Mouse (Mus musculus): ENCODE data around the gene Hras. TPM values are rescaled to one million over a fixed set of nuclear protein-coding genes. Genes with fewer than 3 reads are reported as not detected.

The Hras gene
- polyA plus RNA-seq, 1 experiment, result not detected

- Histone ChIP-seq H3K27ac (ENCODE audit: insufficient read depth, low read depth, low read length) (no peak overlapping the region), H3K4me3 (ENCODE audit: insufficient read depth, low read depth, low read length) (no peak overlapping the region), H3K4me1 (ENCODE audit: control insufficient read depth, insufficient read depth, low read length) (peaks cover 6% of the 10 kb centered on the region; the same call in 1 of the 2 replicates)
- TF ChIP-seq POLR2A (IDR thresholded peaks at IDR 0.05; ENCODE audit: insufficient read depth, low read depth, low read length) (no peak), CTCF (IDR thresholded peaks at IDR 0.05; ENCODE audit: insufficient read depth, low read depth, low read length) (no peak)
- 75% methylated on average over 6 of the region's 6 CpGs for WGBS
These were observed 46.8 kb downstream of the Hras start for GRCm38 (mm10) chr7:141147044-141147443.

GRCm38 (mm10) chr7:141146043-141146595 lies 47.7 kb downstream of the Hras start:
- Histone ChIP-seq H3K4me1 (ENCODE audit: control insufficient read depth, insufficient read depth, low read length) (peaks cover 6% of the 10 kb centered on the region; the same call in 1 of the 2 replicates), H3K27ac (ENCODE audit: insufficient read depth, low read depth, low read length) (no peak overlapping the region), H3K4me3 (ENCODE audit: insufficient read depth, low read depth, low read length) (no peak overlapping the region)
- WGBS, result 96% methylated on average over 12 of the region's 12 CpGs
- TF ChIP-seq CTCF (IDR thresholded peaks at IDR 0.05; ENCODE audit: insufficient read depth, low read depth, low read length) (no peak), POLR2A (IDR thresholded peaks at IDR 0.05; ENCODE audit: insufficient read depth, low read depth, low read length) (no peak)

GRCm38 (mm10) chr7:141145403-141145802 lies 48.4 kb downstream of the Hras start:
- Histone ChIP-seq H3K27ac (ENCODE audit: insufficient read depth, low read depth, low read length) (no peak overlapping the region), H3K4me3 (ENCODE audit: insufficient read depth, low read depth, low read length) (no peak overlapping the region), H3K4me1 (ENCODE audit: control insufficient read depth, insufficient read depth, low read length) (peaks cover 6% of the 10 kb centered on the region; the same call in 1 of the 2 replicates)
- 55% methylated on average over 1 of the region's 1 CpGs for WGBS
- TF ChIP-seq POLR2A (IDR thresholded peaks at IDR 0.05; ENCODE audit: insufficient read depth, low read depth, low read length) (no peak), CTCF (IDR thresholded peaks at IDR 0.05; ENCODE audit: insufficient read depth, low read depth, low read length) (no peak)

GRCm38 (mm10) chr7:141144650-141145049 lies 49.2 kb downstream of the Hras start:
- Histone ChIP-seq H3K4me3 (ENCODE audit: insufficient read depth, low read depth, low read length) (no peak overlapping the region), H3K27ac (ENCODE audit: insufficient read depth, low read depth, low read length) (no peak overlapping the region), H3K4me1 (ENCODE audit: control insufficient read depth, insufficient read depth, low read length) (peaks cover 6% of the 10 kb centered on the region; the same call in 1 of the 2 replicates)
- WGBS, result 89% methylated on average over 3 of the region's 3 CpGs
- TF ChIP-seq CTCF (IDR thresholded peaks at IDR 0.05; ENCODE audit: insufficient read depth, low read depth, low read length), result no peak
- no peak for TF ChIP-seq POLR2A (IDR thresholded peaks at IDR 0.05; ENCODE audit: insufficient read depth, low read depth, low read length)

GRCm38 (mm10) chr7:141143861-141144260 lies 49.9 kb downstream of the Hras start:
- Histone ChIP-seq H3K4me1 (ENCODE audit: control insufficient read depth, insufficient read depth, low read length) (peaks cover 6% of the 10 kb centered on the region; the same call in 1 of the 2 replicates), H3K4me3 (ENCODE audit: insufficient read depth, low read depth, low read length) (no peak overlapping the region), H3K27ac (ENCODE audit: insufficient read depth, low read depth, low read length) (no peak overlapping the region)
- WGBS, result 53% methylated on average over 2 of the region's 2 CpGs
- no peak for TF ChIP-seq CTCF (IDR thresholded peaks at IDR 0.05; ENCODE audit: insufficient read depth, low read depth, low read length)

GRCm38 (mm10) chr7:141143112-141143511 lies 50.7 kb downstream of the Hras start:
- 57% methylated on average over 5 of the region's 5 CpGs for WGBS

GRCm38 (mm10) chr7:141141326-141141725 lies 52.5 kb downstream of the Hras start:
- Histone ChIP-seq H3K4me1 (ENCODE audit: control insufficient read depth, insufficient read depth, low read length) (peaks cover 6% of the 10 kb centered on the region; the same call in 1 of the 2 replicates), H3K4me3 (ENCODE audit: insufficient read depth, low read depth, low read length) (no peak overlapping the region), H3K27ac (ENCODE audit: insufficient read depth, low read depth, low read length) (no peak overlapping the region)
- TF ChIP-seq CTCF (IDR thresholded peaks at IDR 0.05; ENCODE audit: insufficient read depth, low read depth, low read length), result no peak
- TF ChIP-seq POLR2A (IDR thresholded peaks at IDR 0.05; ENCODE audit: insufficient read depth, low read depth, low read length), result no peak
- WGBS, result 92% methylated on average over 4 of the region's 4 CpGs

More at GRCm38 (mm10) chr7:141143112-141143511, 50.7 kb downstream of the Hras start:
- no peak overlapping the region for H3K27ac ChIP-seq (ENCODE audit: insufficient read depth, low read depth, low read length)
- no peak overlapping the region for H3K4me3 ChIP-seq (ENCODE audit: insufficient read depth, low read depth, low read length)
- TF ChIP-seq CTCF (IDR thresholded peaks at IDR 0.05; ENCODE audit: insufficient read depth, low read depth, low read length), result no peak
- H3K4me1 ChIP-seq (ENCODE audit: control insufficient read depth, insufficient read depth, low read length), result peaks cover 6% of the 10 kb centered on the region; the same call in 1 of the 2 replicates

Other genes starting within 250 kb of the Hras start
- gene Ifitm5, start 243.7 kb downstream of the Hras start, polyA plus RNA-seq (2012; ENCODE audit: insufficient read depth, insufficient read length, low replicate concordance, missing spikeins), result not detected in 2 replicates
- gene Gm45717, start 238.1 kb downstream of the Hras start, polyA plus RNA-seq (2012; ENCODE audit: insufficient read depth, insufficient read length, low replicate concordance, missing spikeins), result not detected in 2 replicates
- not detected in 2 replicates for gene Ifitm2, start 238.0 kb downstream of the Hras start, polyA plus RNA-seq (2012; ENCODE audit: insufficient read depth, insufficient read length, low replicate concordance, missing spikeins)
- gene Ifitm1, start 226.8 kb downstream of the Hras start, polyA plus RNA-seq (2012; ENCODE audit: insufficient read depth, insufficient read length, low replicate concordance, missing spikeins), result not detected in 2 replicates
- not detected in 2 replicates for gene Ifitm3, start 183.2 kb downstream of the Hras start, polyA plus RNA-seq (2012; ENCODE audit: insufficient read depth, insufficient read length, low replicate concordance, missing spikeins)
- gene Ifitm6, start 176.1 kb downstream of the Hras start, polyA plus RNA-seq (2012; ENCODE audit: insufficient read depth, insufficient read length, low replicate concordance, missing spikeins), result not detected in 2 replicates
- gene Gm17387, start 164.9 kb downstream of the Hras start, polyA plus RNA-seq (2012; ENCODE audit: insufficient read depth, insufficient read length, low replicate concordance, missing spikeins), result not detected in 2 replicates
- gene B4galnt4, start 132.9 kb downstream of the Hras start, polyA plus RNA-seq (2012; ENCODE audit: insufficient read depth, insufficient read length, low replicate concordance, missing spikeins), result not detected in 2 replicates
- gene Pkp3, start 115.8 kb downstream of the Hras start, polyA plus RNA-seq (2012; ENCODE audit: insufficient read depth, insufficient read length, low replicate concordance, missing spikeins), result not detected in 2 replicates
- not detected in 2 replicates for gene Sigirr, start 93.4 kb downstream of the Hras start, polyA plus RNA-seq (2012; ENCODE audit: insufficient read depth, insufficient read length, low replicate concordance, missing spikeins)
- gene Ano9, start 76.2 kb downstream of the Hras start, polyA plus RNA-seq (2012; ENCODE audit: insufficient read depth, insufficient read length, low replicate concordance, missing spikeins), result not detected in 2 replicates
- gene Ptdss2, start 71.6 kb downstream of the Hras start, polyA plus RNA-seq (2012; ENCODE audit: insufficient read depth, insufficient read length, low replicate concordance, missing spikeins), result not detected in 2 replicates
- gene Rnh1, start 21.1 kb downstream of the Hras start, polyA plus RNA-seq (2012; ENCODE audit: insufficient read depth, insufficient read length, low replicate concordance, missing spikeins), result not detected in 2 replicates
- not detected in 2 replicates for gene Lrrc56, start 152 bp upstream of the Hras start, polyA plus RNA-seq (2012; ENCODE audit: insufficient read depth, insufficient read length, low replicate concordance, missing spikeins)
- gene Lmntd2, start 20.1 kb upstream of the Hras start, polyA plus RNA-seq (2012; ENCODE audit: insufficient read depth, insufficient read length, low replicate concordance, missing spikeins), result not detected in 2 replicates
- gene Rassf7, start 21.9 kb upstream of the Hras start, polyA plus RNA-seq (2012; ENCODE audit: insufficient read depth, insufficient read length, low replicate concordance, missing spikeins), result not detected in 2 replicates
- not detected in 2 replicates for gene Phrf1, start 34.8 kb upstream of the Hras start, polyA plus RNA-seq (2012; ENCODE audit: insufficient read depth, insufficient read length, low replicate concordance, missing spikeins)
- not detected in 2 replicates for gene Irf7, start 72.5 kb upstream of the Hras start, polyA plus RNA-seq (2012; ENCODE audit: insufficient read depth, insufficient read length, low replicate concordance, missing spikeins)
- gene Cdhr5, start 82.8 kb upstream of the Hras start, polyA plus RNA-seq (2012; ENCODE audit: insufficient read depth, insufficient read length, low replicate concordance, missing spikeins), result not detected in 2 replicates
- gene Sct, start 85.1 kb upstream of the Hras start, polyA plus RNA-seq (2012; ENCODE audit: insufficient read depth, insufficient read length, low replicate concordance, missing spikeins), result not detected in 2 replicates
- not detected in 2 replicates for gene Drd4, start 98.0 kb upstream of the Hras start, polyA plus RNA-seq (2012; ENCODE audit: insufficient read depth, insufficient read length, low replicate concordance, missing spikeins)
- gene Deaf1, start 133.7 kb upstream of the Hras start, polyA plus RNA-seq (2012; ENCODE audit: insufficient read depth, insufficient read length, low replicate concordance, missing spikeins), result not detected in 2 replicates
- gene Tmem80, start 133.7 kb upstream of the Hras start, polyA plus RNA-seq (2012; ENCODE audit: insufficient read depth, insufficient read length, low replicate concordance, missing spikeins), result not detected in 2 replicates
- gene Eps8l2, start 144.9 kb upstream of the Hras start, polyA plus RNA-seq (2012; ENCODE audit: insufficient read depth, insufficient read length, low replicate concordance, missing spikeins), result not detected in 2 replicates
- gene Taldo1, start 198.2 kb upstream of the Hras start, polyA plus RNA-seq (2012; ENCODE audit: insufficient read depth, insufficient read length, low replicate concordance, missing spikeins), result not detected in 2 replicates
- not detected in 2 replicates for gene Gatd1, start 220.1 kb upstream of the Hras start, polyA plus RNA-seq (2012; ENCODE audit: insufficient read depth, insufficient read length, low replicate concordance, missing spikeins)
- gene Cend1, start 235.5 kb upstream of the Hras start, polyA plus RNA-seq (2012; ENCODE audit: insufficient read depth, insufficient read length, low replicate concordance, missing spikeins), result 518 TPM in 1 of 2 replicates, not detected in the other
- not detected in 2 replicates for gene Slc25a22, start 243.9 kb upstream of the Hras start, polyA plus RNA-seq (2012; ENCODE audit: insufficient read depth, insufficient read length, low replicate concordance, missing spikeins)